Mouse (Mus musculus) spleen, adult 2 months (tissue): ENCODE measurements around the gene Rap1a.

Experiments used
- CTCF ChIP-seq: fragments of 200-500 bp; IDR thresholded peaks from 2 replicates; pipeline ENCODE4 v1.5.1; 2011; ENCODE audit warnings: mild to moderate bottlenecking, inconsistent platforms; ENCODE audit not compliant: insufficient read depth, insufficient read length, insufficient replicate concordance; ENCODE audit errors: extremely low read depth
- POLR2A ChIP-seq: fragments of 200-500 bp; IDR thresholded peaks from 2 replicates; pipeline ENCODE4 v1.6.1; 2011; ENCODE audit warnings: low read depth, low read length, inconsistent platforms

DNA sequence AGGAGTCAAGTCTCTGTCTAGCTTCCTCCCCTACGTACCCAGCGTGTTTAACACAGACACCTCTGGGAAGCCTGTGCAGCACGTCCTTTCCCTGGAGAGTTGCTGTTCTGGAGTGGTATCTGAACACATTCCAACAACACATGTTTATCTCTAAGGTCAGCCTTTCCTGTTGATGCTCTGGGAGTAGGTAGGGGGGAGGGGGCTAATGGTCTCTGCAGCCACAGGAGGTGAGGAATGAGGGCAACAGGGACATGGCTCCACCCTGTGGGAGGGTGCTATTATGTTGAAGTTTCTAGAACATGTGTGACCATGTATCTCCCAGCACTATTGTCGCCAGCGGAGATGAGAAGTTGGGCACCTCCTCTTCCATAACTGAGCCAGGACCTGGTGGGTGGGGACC, 99.7 kb downstream of the Rap1a start:
- TF ChIP-seq CTCF (no peak), POLR2A (no peak)
